Mouse (Mus musculus) liver, postnatal 0 days (tissue): ENCODE measurements around the gene Unk. TPM values are rescaled to one million over a fixed set of nuclear protein-coding genes. Genes with fewer than 3 reads are reported as not detected.
A peak's percentile ranks its signal among the peaks of the same experiment; 100 is the strongest.
"Not testable (repeated sequence)": the region's sequence is repeated elsewhere in the genome, so short reads cannot be mapped to it uniquely, and the experiment has no call there.

Experiments used
- ATAC-seq: fragments of 200-750 bp; cut with Nextera tagmentation; 2 replicates; pipeline ENCODE4 v1.8.0; 2017; ENCODE audit warnings: mild to moderate bottlenecking, moderate library complexity
- DNase-seq: peaks from one replicate; pipeline ENCODE4 v3.0.0-alpha.2; 2016
- H3K27ac ChIP-seq: fragments of 300-500 bp; sonication (generic); 2 replicates; pipeline ENCODE4 v1.5.1; 2014; ENCODE audit warnings: antibody characterized with exemption, moderate library complexity, mild to moderate bottlenecking, low read depth
- H3K27me3 ChIP-seq: fragments of 300-500 bp; sonication (generic); 2 replicates; pipeline ENCODE4 v1.6.1; 2014; ENCODE audit warnings: low read length, control low read depth, mixed read lengths; ENCODE audit not compliant: insufficient read depth
- H3K36me3 ChIP-seq: fragments of 300-500 bp; sonication (generic); replicated peaks from 2 replicates; pipeline ENCODE4 v1.6.1; 2014; ENCODE audit warnings: mild to moderate bottlenecking, control low read depth, low read length, moderate library complexity, mixed read lengths; ENCODE audit not compliant: insufficient read depth
- H3K4me1 ChIP-seq: fragments of 300-500 bp; sonication (generic); 2 replicates; pipeline ENCODE4 v1.6.1; 2014; ENCODE audit warnings: antibody characterized with exemption, mild to moderate bottlenecking, control low read depth; ENCODE audit not compliant: insufficient read depth
- H3K4me2 ChIP-seq: fragments of 300-500 bp; sonication (generic); 2 replicates; pipeline ENCODE4 v1.6.1; 2014; ENCODE audit warnings: low read depth, mild to moderate bottlenecking, low read length, moderate library complexity, mixed read lengths
- H3K4me3 ChIP-seq: fragments of 300-500 bp; sonication (generic); 2 replicates; pipeline ENCODE4 v1.5.1; 2014; ENCODE audit warnings: low read depth, low read length
- H3K9ac ChIP-seq: fragments of 300-500 bp; sonication (generic); replicated peaks from 2 replicates; pipeline ENCODE4 v1.6.1; 2014; ENCODE audit warnings: mild to moderate bottlenecking, moderate library complexity
- H3K9me3 ChIP-seq: fragments of 300-500 bp; sonication (generic); 2 replicates; pipeline ENCODE4 v1.6.1; 2016; ENCODE audit warnings: mild to moderate bottlenecking, control low read depth, low read length, mixed read lengths
- CTCF ChIP-seq: sonication (generic); IDR thresholded peaks from 2 replicates; pipeline ENCODE4 v1.5.1; 2016; ENCODE audit warnings: antibody characterized with exemption, low read depth
- EP300 ChIP-seq: IDR thresholded peaks from 2 replicates; pipeline ENCODE4 v1.6.1; 2016; ENCODE audit warnings: antibody characterized with exemption, low read depth, mild to moderate bottlenecking
- WGBS: fragments of 180-500 bp; shearing (Covaris S2); extraction: QIAGEN DNeasy Blood & Tissue Kit; methylation state at CpG from one replicate; pipeline ENCODE4 v1.1.7; 2014; ENCODE audit not compliant: insufficient replicate concordance; 5-methylcytosine and 5-hydroxymethylcytosine counted together
- polyA plus RNA-seq: library from polyadenylated mRNA; unstranded; fragments of >200 nt; fragmentation: Nextera tagmentation; extraction: Ambion mirVana; gene quantifications from 2 replicates; pipeline ENCODE4 v1.2.1, GENCODE M21; 2015

Unk gene
- polyA plus RNA-seq, 1 experiment from 2014 or later: 5.1 TPM

GRCm38 (mm10) chr11:116091591-116091990, 61.5 kb downstream of the Unk start:
- ATAC-seq: no peak
- Histone ChIP-seq H3K9ac (no peak overlapping the region), H3K27me3 (no peaks in the 10 kb centered on the region), H3K27ac (no peak overlapping the region), H3K4me1 (peaks cover 25% of the 10 kb centered on the region), H3K4me3 (no peak overlapping the region), H3K36me3 (no peaks in the 10 kb centered on the region), H3K9me3 (peaks cover 2% of the 10 kb centered on the region), H3K4me2 (no peak overlapping the region)
- WGBS: 81% methylated on average over 6 of the region's 6 CpGs
- no peak for DNase-seq
- TF ChIP-seq EP300 (no peak), CTCF (no peak)

GRCm38 (mm10) chr11:116092959-116093358, 62.8 kb downstream of the Unk start:
- H3K9ac ChIP-seq, H3K27ac ChIP-seq, H3K4me2 ChIP-seq, DNase-seq, H3K36me3 ChIP-seq, H3K9me3 ChIP-seq, H3K27me3 ChIP-seq, H3K4me3 ChIP-seq, ATAC-seq: not testable (repeated sequence)
- 85% methylated on average over 6 of the region's 6 CpGs for WGBS
- peaks cover 20% of the 10 kb centered on the region for H3K4me1 ChIP-seq

DNA sequence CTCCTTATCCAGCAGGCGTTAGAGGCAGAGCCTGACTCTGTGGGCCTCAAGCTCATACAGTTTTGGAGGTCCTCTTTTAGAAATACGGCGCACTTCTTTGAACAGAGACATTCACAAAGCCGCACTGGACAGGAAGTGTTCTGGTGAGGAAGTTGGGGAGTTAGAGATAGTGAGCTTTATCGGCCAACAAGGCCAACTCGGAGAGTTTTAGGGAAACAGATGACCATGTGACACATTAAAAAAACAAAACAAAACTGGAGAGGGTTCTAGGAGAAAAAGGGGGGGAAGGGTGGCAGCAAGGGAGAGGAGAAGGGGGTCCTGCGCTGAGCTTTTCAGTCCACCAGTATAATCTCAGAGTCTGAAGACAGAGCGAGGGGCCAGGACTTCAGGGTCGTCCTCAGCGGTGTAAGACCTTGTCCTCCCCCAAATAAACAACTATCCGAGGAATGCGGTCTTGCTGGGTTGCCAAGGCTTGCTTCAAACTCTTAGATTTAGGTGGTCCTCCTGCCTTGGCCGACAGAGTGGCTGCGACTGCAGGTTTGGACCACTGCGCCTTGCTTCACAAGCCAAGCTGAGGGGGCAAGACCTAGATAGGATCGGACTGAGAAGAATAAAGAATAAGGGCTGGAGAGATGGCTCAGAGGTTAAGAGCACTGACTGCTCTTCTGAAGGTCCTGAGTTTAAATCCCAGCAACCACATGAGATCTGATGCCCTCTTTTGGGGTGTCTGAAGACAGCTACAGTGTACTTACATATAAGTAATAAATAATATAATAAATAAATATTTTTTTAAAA, 63.8 kb downstream of the Unk start:
- peak; percentile 46; the same call in 1 of the 2 replicates for TF ChIP-seq EP300
- no peak for TF ChIP-seq CTCF
- peak overlapping the region; percentile 35; the same call in 1 of the 2 replicates for H3K9ac ChIP-seq
- ATAC-seq: no peak; the same call in 1 of the 2 replicates
- H3K4me1 ChIP-seq: peaks cover 12% of the 10 kb centered on the region
- no peaks in the 10 kb centered on the region for H3K36me3 ChIP-seq
- WGBS: 22% methylated on average over 16 of the region's 16 CpGs
- peaks cover 3% of the 10 kb centered on the region for H3K9me3 ChIP-seq
- no peaks in the 10 kb centered on the region for H3K27me3 ChIP-seq
- peak overlapping the region; percentile 72 for H3K27ac ChIP-seq
- peak overlapping the region; percentile 49 for H3K4me2 ChIP-seq
- H3K4me3 ChIP-seq: no peak overlapping the region
- no peak for DNase-seq

DNA sequence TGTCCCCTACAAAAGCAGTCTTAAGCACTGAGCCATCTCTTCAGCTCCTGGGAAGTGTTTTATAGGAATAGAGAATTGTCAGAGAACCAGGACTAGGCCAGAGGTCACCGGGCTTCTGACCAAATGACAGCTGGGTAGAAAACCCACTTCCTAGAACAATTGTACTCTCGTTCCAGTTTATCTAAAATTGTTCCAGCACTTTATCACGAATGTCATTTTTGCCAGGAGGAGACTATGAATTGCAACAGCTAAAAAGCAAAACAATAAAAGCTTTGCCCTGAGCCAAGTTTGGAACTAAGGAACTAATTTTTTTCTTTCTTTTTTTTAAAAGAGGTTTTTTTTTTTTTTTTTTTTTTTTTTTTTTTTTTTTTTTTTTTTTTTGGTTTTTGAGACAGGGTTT, 65.5 kb downstream of the Unk start:
- Histone ChIP-seq H3K27ac (no peak overlapping the region), H3K9ac (no peak overlapping the region), H3K36me3 (no peaks in the 10 kb centered on the region), H3K9me3 (peaks cover 3% of the 10 kb centered on the region), H3K4me2 (no peak overlapping the region), H3K4me3 (no peak overlapping the region), H3K27me3 (no peaks in the 10 kb centered on the region), H3K4me1 (peaks cover 24% of the 10 kb centered on the region)
- peak; percentile 33 for DNase-seq
- 0 out of 2 replicates have a peak, but pooled peaks have one; percentile 5 for ATAC-seq
- WGBS: 32% methylated on average over 3 of the region's 3 CpGs
- TF ChIP-seq EP300 (no peak), CTCF (no peak)

DNA sequence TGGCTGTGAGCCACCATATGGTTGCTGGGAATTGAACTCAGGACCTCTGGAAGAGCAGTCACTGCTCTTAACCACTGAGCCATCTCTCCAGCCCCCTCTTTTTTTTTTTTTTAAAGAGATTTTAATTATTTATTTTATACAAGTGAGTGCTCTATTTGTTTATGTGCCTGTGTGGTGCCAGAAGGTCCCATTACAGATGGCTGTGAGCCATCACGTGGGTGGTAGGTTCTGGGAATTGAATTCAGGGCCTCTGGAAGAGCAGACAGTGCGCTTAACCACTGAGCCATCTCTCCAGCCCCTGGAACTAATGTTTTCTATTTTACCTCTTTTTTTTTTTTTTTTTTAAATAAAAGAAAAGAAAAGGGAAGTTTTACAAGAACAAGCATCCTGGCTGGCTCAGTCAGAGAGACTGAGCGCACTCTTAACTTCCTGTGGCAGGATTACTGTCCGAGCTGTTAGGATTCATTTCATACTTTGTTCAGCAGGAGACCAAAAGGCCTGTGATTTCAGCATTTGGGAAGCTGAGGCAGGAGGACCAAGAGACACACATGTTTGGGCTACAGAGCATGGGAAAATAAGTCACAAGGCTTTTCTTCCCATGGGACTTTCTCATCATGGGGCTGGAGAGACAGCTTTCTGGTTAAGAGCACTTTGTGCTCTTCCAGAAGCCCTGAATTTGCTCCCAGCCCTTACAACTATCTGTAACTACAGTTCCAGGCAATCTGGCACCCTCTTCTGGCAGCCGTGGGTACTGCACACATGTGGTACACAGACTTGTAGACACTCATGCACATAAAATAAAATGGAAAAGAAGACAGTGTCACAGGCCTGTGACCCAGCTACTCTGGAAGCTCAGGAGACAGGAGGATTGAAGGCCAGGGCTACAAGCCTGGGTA, 66.3 kb downstream of the Unk start:
- Histone ChIP-seq H3K27ac (0 out of 2 replicates have a peak overlapping the region, but pooled peaks have one; percentile 24), H3K4me1 (peaks cover 30% of the 10 kb centered on the region), H3K9ac (no peak overlapping the region), H3K27me3 (no peaks in the 10 kb centered on the region), H3K36me3 (no peaks in the 10 kb centered on the region), H3K4me2 (no peak overlapping the region), H3K4me3 (no peak overlapping the region), H3K9me3 (peaks cover 3% of the 10 kb centered on the region)
- 70% methylated on average over 5 of the region's 5 CpGs for WGBS
- ATAC-seq (no peak), DNase-seq (peak; percentile 75)
- TF ChIP-seq EP300 (no peak), CTCF (peak; percentile 71)
